Mouse (Mus musculus) CD4-positive, CD25-positive, alpha-beta regulatory T cell, adult 2 months (primary cell): Measurements from ENCODE around the gene Teddm3.
"Not testable (repeated sequence)": the region's sequence is repeated elsewhere in the genome, so short reads cannot be mapped to it uniquely, and the experiment has no call there.

Experiments
- DNase-seq: peaks from one replicate; pipeline ENCODE4 v3.0.0-alpha.2; 2012; ENCODE audit warnings: low read depth, low spot score

Teddm3 gene

DNA sequence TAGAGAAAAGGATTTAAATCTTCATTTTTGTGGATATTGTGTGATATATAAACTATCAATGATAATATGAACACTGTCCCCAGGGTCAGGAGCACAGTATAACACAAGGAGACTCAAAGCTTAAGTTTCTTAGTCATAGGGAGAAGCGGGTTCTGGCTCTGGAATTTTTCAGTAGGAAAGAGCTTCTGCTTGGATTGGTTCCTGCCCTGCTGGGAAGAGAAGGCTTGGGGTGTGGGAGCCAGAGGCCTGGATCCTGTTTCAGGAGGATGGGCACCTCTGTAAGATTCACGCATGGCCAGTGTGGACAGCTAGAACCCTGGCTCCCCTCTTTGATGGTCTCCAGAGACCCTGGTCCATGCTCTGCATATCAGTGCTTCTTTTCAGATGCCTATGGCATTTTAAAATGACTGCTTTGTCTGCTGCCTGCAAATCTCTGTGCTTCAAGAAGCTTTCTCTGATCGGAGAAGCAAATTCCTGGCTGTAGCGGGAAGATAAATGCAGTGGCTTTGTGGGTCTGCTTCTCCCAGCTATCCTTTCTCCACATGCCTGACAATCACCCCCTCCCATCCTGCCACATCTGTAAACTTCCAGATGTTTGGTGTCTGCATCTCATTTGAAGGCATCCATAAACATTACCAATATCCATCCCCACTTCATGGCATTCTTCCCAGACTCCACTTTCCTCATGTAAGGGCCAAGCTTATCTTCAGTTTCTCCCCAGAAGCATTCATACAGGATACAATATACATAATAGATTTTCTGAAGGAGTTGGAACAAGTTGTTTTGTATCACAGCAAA lies 2.0 kb downstream of the Teddm3 start:
- no peak for DNase-seq

GRCm38 (mm10) chr16:21149896-21150295 lies 3.9 kb downstream of the Teddm3 start:
- DNase-seq, result no peak

GRCm38 (mm10) chr16:21148451-21148850 lies 5.3 kb downstream of the Teddm3 start:
- DNase-seq, result not testable (repeated sequence)

GRCm38 (mm10) chr16:21136312-21137083 lies 17.3 kb downstream of the Teddm3 start:
- no peak for DNase-seq

DNA sequence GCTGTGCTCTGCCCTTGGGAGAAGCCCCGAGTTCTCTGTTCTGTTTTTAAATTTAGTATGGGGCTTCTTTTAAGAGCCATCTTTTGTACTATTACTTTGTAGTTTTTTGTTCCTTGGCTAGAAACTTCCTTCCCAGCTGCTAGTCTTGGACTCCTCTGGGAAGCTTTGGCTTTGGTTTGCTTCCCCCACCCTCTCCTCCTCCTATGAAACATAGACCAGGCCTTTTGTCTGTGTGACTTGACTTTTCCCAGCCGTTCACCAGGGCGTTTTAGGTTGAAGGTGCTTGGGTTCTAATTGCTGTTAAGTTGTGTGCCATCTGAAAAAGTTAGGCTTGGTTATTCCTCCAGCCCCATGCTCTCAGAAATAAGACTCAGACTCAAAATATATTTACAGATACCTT lies 26.1 kb downstream of the Teddm3 start:
- not testable (repeated sequence) for DNase-seq

DNA sequence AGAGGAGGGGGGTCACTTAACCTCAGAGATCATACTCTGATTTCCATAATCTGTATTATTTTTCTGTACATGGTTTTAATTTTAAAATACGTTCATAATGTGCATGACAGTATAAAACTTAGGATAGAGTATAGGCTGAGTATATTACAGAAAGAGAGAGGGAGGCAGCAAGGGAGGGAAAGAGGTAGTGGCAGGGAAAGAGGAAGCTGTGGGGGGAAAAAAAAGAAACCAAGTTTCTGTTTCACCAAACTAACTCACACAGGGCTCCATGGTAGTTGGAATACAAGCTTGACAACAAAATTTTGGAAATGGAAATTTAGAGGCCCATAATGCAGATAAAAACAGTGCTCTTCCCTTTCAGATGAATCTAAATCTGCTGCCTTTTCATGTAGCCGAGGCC lies 31.0 kb downstream of the Teddm3 start:
- not testable (repeated sequence) for DNase-seq

DNA sequence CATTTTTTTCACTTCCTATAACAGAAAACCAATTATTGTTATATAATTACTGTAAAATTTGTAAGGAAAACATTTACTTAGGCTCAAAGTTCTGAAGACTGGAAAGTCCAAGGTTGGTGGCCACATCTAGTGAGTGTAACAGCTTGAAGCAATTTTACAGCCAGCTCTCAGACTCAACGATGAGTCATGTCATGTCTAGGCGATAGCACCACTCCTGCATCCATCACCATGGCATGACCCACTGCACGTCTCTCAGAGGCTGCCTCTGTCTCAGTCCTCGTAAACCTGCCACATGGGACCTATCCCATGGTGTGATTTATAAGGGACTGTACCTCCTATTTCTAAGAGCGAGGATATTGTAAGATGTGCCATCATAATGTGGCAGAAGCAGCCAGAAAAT lies 37.7 kb downstream of the Teddm3 start:
- DNase-seq, result no peak

GRCm38 (mm10) chr16:21109473-21109872 lies 44.3 kb downstream of the Teddm3 start:
- no peak for DNase-seq
